In genomic region chr2:32166581-32166980, GRCm38 (mm10) we compare ENCODE assay signal across 8 mouse cellular contexts. TPM values are rescaled to one million over a fixed set of nuclear protein-coding genes. Genes with fewer than 3 reads are reported as not detected.
DNase-seq lines count a peak whose midpoint lies in the region; ATAC-seq lines count a peak whose summit lies in the region.

No protein-coding gene starts in this region.

- ATAC-seq in kidney, embryonic 14.5 days (ENCODE audit: low FRiP score, low TSS enrichment), result no peak
- no peak for ATAC-seq in intestine, embryonic 14.5 days (replicated peaks; ENCODE audit: low FRiP score, low TSS enrichment, low read depth)
- no peak for ATAC-seq in neural tube, embryonic 12.5 days (ENCODE audit: low FRiP score, low read depth)

- no peak overlapping the region for H3K27ac ChIP-seq in kidney, embryonic 14.5 days (ENCODE audit: low read depth, low read length)
- H3K27ac ChIP-seq in embryonic facial prominence, embryonic 10.5 days (replicated peaks), result peak overlapping the region; percentile 54; the same call in 1 of the 2 replicates
- H3K27ac ChIP-seq in intestine, embryonic 14.5 days (ENCODE audit: low read depth), result peak overlapping the region; percentile 80; the same call in 1 of the 2 replicates
- H3K27ac ChIP-seq in neural tube, embryonic 12.5 days, result no peak overlapping the region

- H3K4me2 ChIP-seq in kidney, embryonic 14.5 days (replicated peaks; ENCODE audit: low read depth, low read length), result peak overlapping the region; percentile 10; the same call in 1 of the 2 replicates
- H3K4me2 ChIP-seq in intestine, embryonic 14.5 days (ENCODE audit: low read length), result peak overlapping the region; percentile 42
- H3K4me2 ChIP-seq in neural tube, embryonic 12.5 days (replicated peaks), result peak overlapping the region; percentile 50; the same call in 1 of the 2 replicates

- peaks cover 19% of the 10 kb centered on the region for H3K4me1 ChIP-seq in kidney, embryonic 14.5 days (ENCODE audit: control insufficient read depth, insufficient read depth, low read length)
- peaks cover 71% of the 10 kb centered on the region for H3K4me1 ChIP-seq in embryonic facial prominence, embryonic 10.5 days
- peaks cover 45% of the 10 kb centered on the region for H3K4me1 ChIP-seq in intestine, embryonic 14.5 days (replicated peaks; ENCODE audit: control insufficient read depth, insufficient read depth, low read length)
- peaks cover 71% of the 10 kb centered on the region for H3K4me1 ChIP-seq in neural tube, embryonic 12.5 days

- H3K36me3 ChIP-seq in kidney, embryonic 14.5 days (ENCODE audit: control insufficient read depth, insufficient read depth, low read length), result no peaks in the 10 kb centered on the region
- peaks cover 37% of the 10 kb centered on the region for H3K36me3 ChIP-seq in embryonic facial prominence, embryonic 10.5 days (replicated peaks)
- H3K36me3 ChIP-seq in intestine, embryonic 14.5 days (ENCODE audit: control insufficient read depth, insufficient read depth, low read length), result no peaks in the 10 kb centered on the region
- H3K36me3 ChIP-seq in neural tube, embryonic 12.5 days, result no peaks in the 10 kb centered on the region

- no peak overlapping the region for H3K9ac ChIP-seq in kidney, embryonic 14.5 days (ENCODE audit: low read depth, low read length)
- H3K9ac ChIP-seq in intestine, embryonic 14.5 days (ENCODE audit: low read length), result no peak overlapping the region
- H3K9ac ChIP-seq in neural tube, embryonic 12.5 days, result no peak overlapping the region

- H3K9me3 ChIP-seq in kidney, embryonic 14.5 days (ENCODE audit: control insufficient read depth, low read length), result no peaks in the 10 kb centered on the region; the same call in 1 of the 2 replicates
- H3K9me3 ChIP-seq in embryonic facial prominence, embryonic 10.5 days, result no peaks in the 10 kb centered on the region; the same call in 1 of the 2 replicates
- no peaks in the 10 kb centered on the region for H3K9me3 ChIP-seq in intestine, embryonic 14.5 days (ENCODE audit: control insufficient read depth, low read length)
- no peaks in the 10 kb centered on the region for H3K9me3 ChIP-seq in neural tube, embryonic 12.5 days

- H3K4me3 ChIP-seq in kidney, embryonic 14.5 days (ENCODE audit: low read length), result no peak overlapping the region; the same call in 1 of the 2 replicates
- H3K4me3 ChIP-seq in embryonic facial prominence, embryonic 10.5 days, result peak overlapping the region; percentile 42
- no peak overlapping the region for H3K4me3 ChIP-seq in intestine, embryonic 14.5 days (ENCODE audit: low read depth, low read length)
- H3K4me3 ChIP-seq in neural tube, embryonic 12.5 days, result no peak overlapping the region

- DNase-seq in kidney, adult 18-20 months, result no peak
- DNase-seq in embryonic facial prominence, embryonic 10.5 days (ENCODE audit: low spot score), result peak; percentile 53
- no peak for DNase-seq in intestine, embryonic 14.5 days (ENCODE audit: low spot score)
- DNase-seq in ovary, adult 18-20 months (ENCODE audit: low spot score), result no peak
- no peak for DNase-seq in urinary bladder, postnatal 4 days (ENCODE audit: low spot score in 2 of 2)
- DNase-seq in urinary bladder, postnatal 36 days (ENCODE audit: low spot score in 2 of 2), result no peak

- WGBS in kidney, embryonic 14.5 days, result 7% methylated on average over 10 of the region's 10 CpGs
- WGBS in embryonic facial prominence, embryonic 10.5 days, result 7% methylated on average over 10 of the region's 10 CpGs
- 12% methylated on average over 10 of the region's 10 CpGs for WGBS in intestine, embryonic 14.5 days
- WGBS in neural tube, embryonic 12.5 days, result 5% methylated on average over 10 of the region's 10 CpGs

- H3K27me3 ChIP-seq in kidney, embryonic 14.5 days (ENCODE audit: control insufficient read depth, insufficient read depth, low read length), result no peaks in the 10 kb centered on the region
- no peaks in the 10 kb centered on the region for H3K27me3 ChIP-seq in embryonic facial prominence, embryonic 10.5 days (replicated peaks; ENCODE audit: low read depth, poor library complexity, severe bottlenecking)
- no peaks in the 10 kb centered on the region for H3K27me3 ChIP-seq in intestine, embryonic 14.5 days (replicated peaks; ENCODE audit: control insufficient read depth, insufficient read depth, low read length)
- H3K27me3 ChIP-seq in neural tube, embryonic 12.5 days (replicated peaks), result no peaks in the 10 kb centered on the region

RNA-seq across cellular contexts. Expression of gene Prrc2b, which starts 15.7 kb away (rescaled TPM):
- polyA plus RNA-seq in kidney, embryonic 14.5 days (2014; fragmentation: Nextera tagmentation; extraction: Ambion mirVana), result 65.8 and 73.1 TPM in 2 replicates
- 60.0 and 69.9 TPM in 2 replicates for polyA plus RNA-seq in embryonic facial prominence, embryonic 10.5 days (2016; fragmentation: Nextera tagmentation; extraction: Ambion mirVana)
- 48.4 and 52.8 TPM in 2 replicates for polyA plus RNA-seq in intestine, embryonic 14.5 days (2014; fragmentation: Nextera tagmentation; extraction: Ambion mirVana)
- polyA plus RNA-seq in neural tube, embryonic 12.5 days (2016; fragmentation: Nextera tagmentation; extraction: Ambion mirVana), result 89.7 and 106 TPM in 2 replicates

Comparison
In these comparisons a context has a peak if more than half of its experiments do, and no peak if none do; other contexts are left out.
1. H3K27ac ChIP-seq: peak in embryonic facial prominence, embryonic 10.5 days (single experiment) and intestine, embryonic 14.5 days (single experiment); none in kidney, embryonic 14.5 days (single experiment) and neural tube, embryonic 12.5 days (single experiment).
2. Peak in every context shown above with its lines, with median percentiles within 50 percentile points of each other: H3K4me2 ChIP-seq.